Mouse (Mus musculus) liver, postnatal 0 days (tissue): ENCODE results near the gene Prss22.

Source experiments
- CTCF ChIP-seq: sonication (generic); IDR thresholded peaks from 2 replicates; pipeline ENCODE4 v1.5.1; 2016; ENCODE audit warnings: antibody characterized with exemption, low read depth
- EP300 ChIP-seq: IDR thresholded peaks from 2 replicates; pipeline ENCODE4 v1.6.1; 2016; ENCODE audit warnings: antibody characterized with exemption, low read depth, mild to moderate bottlenecking

DNA sequence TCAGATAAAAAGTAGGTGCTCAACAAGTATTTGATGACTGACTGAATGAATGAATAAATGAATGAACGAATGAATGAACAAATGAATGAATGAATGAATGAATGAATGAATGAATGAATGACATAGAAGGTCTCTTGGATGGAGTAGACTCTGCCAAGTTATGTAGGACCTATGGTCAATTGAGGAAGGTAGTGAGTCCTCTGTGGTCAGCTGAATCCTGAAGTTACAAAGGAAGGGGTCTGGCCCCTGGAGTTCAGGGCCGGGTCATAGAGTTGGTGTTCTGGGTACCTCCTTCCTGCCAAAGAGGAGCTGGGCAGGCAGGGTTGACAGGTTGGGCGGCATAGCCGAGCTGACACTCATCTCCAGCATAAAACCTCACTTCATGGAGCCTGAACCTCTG, 39.9 kb upstream of the Prss22 start, which contains the start of gene Prss27:
- TF ChIP-seq CTCF = no peak
- TF ChIP-seq EP300 = no peak
